Mouse (Mus musculus): ENCODE data around the gene Hnrnpk.
"Not testable (repeated sequence)": the region's sequence is repeated elsewhere in the genome, so short reads cannot be mapped to it uniquely, and the experiment has no call there.

Gene Hnrnpk

DNA sequence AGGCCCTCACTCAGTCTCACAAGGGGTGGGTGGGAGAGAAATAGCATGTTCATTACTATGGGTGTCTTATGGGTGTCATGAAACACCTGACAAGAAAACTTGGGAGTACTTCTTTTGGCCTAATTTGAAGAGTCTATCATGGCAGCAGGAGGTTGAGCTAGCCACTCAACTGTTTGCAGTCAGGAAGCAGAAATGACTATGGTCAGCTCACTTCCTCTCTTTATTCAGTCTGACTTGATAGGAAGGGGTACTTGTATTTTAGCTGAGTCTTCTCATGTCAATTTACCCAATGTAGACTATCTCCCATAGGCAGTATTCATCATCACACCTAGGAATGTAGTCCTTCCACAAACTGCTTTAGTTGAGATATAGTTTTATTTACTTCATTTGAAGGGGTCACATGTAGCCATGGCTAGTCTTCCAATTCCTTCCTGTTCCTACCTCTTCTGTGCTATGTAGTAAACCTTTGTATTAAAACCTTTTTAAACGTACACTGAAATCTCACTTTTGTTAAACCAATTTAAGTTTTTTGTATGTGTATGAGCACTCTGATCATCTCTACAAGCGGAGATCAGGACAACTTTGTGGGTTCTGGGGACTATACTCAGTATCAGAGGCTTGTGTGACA lies 13.7 kb downstream of the Hnrnpk start:
- no peak for DNase-seq (ENCODE audit: low read depth)

DNA sequence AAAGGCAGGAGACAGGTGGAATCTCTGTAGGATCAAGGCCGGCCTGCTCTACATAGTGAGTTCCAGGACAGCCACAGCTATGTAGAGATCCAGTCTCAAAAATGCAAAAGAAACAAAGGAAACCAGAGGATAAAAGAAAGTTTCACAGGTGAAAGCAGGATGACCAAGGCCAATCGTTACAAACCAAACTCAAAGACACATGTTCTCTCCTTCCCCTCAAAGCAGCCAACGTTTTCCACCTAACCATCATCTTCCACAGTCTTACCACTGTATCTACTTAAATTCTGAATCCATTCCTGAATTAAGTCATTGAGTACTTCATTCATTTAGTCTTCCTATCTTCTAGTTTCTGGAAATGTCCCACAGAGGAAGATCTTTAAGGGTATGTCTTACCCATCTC lies 14.8 kb downstream of the Hnrnpk start:
- DNase-seq (ENCODE audit: low read depth) = no peak

DNA sequence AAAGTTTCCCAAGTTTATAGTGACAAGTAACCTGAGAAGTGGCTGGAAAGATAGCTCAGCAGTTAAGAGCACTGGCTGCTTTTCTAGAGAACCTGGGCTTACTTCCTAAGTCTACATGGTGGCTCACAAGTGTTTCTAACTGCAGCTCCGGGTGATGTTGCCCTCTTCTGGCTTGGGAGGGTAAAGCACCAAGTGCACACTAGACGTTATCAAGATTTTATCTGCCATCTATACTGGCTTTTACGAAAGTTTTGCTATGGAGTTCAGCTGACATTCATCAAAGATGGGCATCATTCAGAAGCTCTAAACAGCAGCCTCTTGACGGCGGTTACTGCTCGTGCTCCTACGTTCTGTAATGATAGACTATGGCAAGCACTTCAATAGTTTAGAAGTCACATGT lies 15.2 kb downstream of the Hnrnpk start:
- DNase-seq (ENCODE audit: low read depth) = peak; percentile 50

DNA sequence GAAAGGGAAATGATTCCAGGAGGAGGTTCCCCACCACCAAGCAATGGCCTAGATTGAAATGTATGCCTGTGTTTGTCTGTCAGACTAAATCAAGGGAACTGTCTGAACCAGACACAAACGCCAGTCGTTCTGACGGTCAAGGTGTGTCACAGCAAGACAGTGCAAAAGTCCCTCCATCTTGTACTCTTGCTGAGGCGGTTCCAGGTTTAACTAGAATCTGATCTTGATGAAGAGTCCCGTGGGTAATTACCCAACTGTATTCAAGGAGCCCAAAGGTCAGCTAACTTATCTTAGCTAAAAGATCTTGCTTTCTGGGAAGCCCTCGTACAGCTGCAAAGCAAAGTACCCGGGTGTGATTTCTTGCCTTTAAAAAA lies 17.6 kb downstream of the Hnrnpk start:
- no peak for DNase-seq (ENCODE audit: low read depth)

DNA sequence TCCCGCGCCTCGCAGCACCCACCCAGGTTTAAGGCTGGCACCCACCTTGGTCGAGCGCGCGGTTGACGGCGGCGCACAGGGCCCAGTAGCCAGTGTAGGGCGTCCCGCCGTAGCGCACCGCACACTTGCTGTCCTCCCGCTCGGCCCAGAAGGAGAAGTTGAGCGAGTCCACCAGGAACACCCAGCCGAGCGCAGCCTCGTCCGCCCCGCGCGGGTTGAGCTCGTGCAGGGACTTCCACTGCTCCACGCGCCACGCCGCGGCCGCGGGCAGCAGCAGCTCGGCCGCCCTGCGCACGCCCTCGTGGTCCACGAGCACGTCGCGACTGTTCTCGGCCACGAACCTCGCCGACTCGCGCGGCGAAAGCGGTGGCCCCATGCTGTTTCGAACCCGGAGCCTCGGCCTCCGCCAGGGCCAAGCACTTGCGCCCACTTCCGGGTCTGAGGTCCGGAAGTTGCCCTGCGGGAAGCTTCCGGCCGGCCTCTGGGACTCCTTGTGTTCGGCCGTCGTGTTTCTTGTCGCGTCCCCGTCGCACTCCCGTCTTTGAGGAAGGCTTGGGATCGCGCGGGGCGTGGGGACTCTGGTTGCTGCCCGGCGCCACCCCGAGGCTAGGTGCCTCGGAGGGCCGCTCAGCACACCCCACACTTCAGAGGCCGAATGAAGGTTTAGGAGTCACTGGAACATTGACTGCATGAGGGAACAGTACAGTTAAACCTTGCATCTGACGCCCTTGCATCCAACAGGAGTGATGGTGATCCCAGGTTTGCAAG lies 18.2 kb downstream of the Hnrnpk start, which contains the start of gene 2210016F16Rik:
2210016F16Rik (minus strand) TSS at position 447 of the 768 bp plus-strand sequence.
- DNase-seq (ENCODE audit: low read depth) = no peak

DNA sequence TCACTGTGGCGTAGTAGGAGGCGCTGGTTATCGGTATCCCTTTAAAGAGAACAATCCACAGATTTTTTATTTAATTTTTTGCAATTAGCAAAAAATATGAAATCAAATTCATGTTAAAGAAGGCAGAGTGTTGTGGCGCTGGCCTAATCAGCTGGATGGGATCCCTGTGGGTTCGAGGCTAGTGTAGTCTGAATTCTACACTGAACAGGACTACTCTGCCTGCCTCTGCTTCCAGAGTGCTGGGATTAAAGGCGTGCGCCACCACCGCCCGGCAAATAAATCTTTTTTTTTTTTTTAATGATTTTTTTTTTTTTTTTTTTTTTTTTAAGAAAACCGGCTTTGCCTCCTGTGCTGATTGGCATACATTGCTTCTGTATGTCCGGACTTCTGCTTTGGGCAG lies 18.8 kb downstream of the Hnrnpk start:
- DNase-seq (ENCODE audit: low read depth) = no peak

DNA sequence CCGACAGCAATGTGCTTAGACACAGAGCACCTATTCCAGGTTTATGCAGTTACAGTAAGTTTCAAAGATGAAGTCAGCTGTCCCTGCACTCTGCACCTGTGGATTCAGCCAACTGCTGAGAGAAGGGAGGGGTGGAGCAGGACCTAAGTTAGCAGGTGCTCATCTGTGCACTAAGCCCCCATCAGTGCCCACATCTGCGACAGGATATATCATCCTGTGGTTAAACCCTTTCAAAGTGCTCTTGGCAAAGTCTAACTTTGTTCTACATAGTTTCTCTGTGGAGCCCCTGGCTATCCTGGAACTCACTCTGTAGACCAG lies 30.0 kb downstream of the Hnrnpk start:
- DNase-seq (ENCODE audit: low read depth) = no peak

DNA sequence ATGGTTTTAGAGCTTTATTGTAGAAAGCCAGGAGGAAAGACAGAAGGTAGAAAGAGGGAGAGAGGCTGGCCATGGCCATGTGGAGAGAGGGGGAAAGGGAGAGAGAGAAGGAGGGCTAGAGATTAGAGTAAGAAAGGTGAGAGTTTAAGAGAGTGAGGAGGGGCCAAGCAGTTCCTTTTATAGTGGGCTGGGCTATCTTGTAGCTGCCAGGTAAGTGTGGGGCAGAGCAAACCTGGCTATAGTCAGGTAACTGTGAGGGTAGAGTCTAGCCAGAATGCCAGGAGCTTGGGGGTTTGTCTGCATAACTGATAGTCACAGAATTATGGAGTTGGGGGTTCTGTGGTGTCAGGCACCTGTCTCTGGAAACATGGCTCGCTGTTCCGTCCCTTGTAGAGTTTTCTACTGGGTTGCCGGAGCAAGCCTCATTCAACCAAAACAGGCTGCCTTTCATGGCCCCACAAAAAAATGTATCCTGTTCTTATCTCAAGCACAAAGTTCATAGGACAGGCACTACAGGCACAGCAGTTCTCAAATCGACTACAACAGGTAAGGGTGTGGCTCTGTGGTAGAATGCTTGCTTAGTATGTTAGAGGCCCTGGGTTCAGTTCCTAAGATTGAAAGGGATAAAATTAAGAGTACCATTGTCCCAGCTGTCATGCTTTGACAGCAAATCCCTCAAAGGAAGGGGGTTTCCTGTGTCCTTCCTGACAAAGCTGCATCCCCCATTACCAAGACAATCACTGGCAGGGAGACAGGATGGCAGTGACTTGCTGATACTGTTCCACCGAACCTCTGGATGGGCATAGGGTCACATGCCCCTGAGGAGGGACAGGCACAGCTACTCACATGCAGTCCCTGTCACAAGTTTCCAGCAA lies 30.6 kb downstream of the Hnrnpk start:
- DNase-seq (ENCODE audit: low read depth) = no peak

DNA sequence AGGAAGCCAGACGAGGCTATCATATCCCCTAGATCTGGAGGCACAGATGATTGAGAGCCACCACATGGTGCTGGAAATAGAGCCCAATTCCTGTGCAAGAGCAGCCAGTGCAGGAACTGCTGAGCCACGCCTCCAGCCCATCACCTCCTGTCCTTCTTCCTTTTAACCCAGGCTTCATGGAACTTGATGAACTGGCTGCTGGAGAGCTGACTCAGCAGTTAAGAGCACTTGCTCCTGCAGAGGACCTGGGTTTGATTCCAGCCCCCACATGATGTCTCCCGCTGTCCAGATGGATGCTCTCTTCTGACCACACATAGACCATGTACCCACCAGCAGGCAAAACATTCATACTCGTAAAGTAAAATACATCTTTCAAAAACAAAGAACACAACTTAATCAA lies 34.3 kb downstream of the Hnrnpk start:
- DNase-seq (ENCODE audit: low read depth) = no peak

DNA sequence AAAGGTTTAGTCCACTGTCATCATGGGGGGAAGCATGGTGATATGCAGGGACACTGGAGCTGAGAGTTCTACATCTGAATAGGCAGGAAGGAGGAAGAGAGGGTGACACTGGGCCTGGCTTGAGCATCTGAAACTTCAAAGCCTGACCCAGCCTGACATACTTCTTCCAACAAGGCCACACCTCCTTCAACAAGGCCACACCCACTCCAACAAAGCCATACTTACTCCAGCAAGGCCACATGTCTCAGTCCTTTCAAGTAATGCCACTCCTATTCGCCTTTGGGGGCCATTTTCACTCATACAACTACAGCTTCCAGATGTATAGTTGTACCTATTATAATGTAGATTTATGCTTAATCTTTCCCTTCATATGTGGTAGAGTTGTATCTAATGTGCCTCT lies 35.5 kb downstream of the Hnrnpk start:
- no peak for DNase-seq (ENCODE audit: low read depth)

DNA sequence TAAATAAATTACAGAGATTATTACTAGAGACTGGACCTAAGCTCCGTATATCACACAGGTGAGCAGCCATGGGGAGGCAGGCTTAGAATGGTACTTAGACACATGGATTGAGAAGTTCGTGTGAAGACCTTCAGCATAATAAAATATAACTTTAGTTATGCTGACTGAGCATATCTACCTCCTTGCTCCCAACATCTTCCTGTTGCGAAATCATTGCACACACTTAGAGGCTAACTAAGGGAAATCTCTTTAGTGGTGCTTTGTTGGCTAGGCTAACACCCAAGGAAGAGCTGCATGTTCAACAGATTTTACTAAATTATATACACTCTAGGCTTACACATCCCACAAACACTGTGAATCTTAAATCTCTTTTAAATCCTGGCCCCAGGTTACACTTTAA lies 36.8 kb downstream of the Hnrnpk start:
- DNase-seq (ENCODE audit: low read depth) = no peak

DNA sequence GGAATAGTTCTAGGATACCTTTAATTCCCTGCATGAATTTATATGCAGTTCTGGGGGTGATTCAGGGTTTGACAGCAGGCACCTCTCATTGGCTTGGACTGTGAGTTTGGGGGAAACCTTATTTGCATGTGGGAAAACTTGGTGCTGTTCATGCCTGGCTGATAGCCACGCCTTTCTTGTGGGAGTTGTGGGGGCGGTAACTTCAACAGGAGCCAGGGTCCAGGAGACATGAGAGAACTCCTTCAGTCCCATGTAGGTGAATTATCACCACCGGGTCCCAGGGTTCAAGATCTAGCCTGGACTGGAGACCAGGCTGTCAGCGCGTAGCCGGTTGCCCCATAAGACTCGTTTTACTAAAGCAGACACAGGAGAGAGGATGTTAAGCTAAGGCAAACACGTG lies 38.0 kb downstream of the Hnrnpk start:
- DNase-seq (ENCODE audit: low read depth) = not testable (repeated sequence)

DNA sequence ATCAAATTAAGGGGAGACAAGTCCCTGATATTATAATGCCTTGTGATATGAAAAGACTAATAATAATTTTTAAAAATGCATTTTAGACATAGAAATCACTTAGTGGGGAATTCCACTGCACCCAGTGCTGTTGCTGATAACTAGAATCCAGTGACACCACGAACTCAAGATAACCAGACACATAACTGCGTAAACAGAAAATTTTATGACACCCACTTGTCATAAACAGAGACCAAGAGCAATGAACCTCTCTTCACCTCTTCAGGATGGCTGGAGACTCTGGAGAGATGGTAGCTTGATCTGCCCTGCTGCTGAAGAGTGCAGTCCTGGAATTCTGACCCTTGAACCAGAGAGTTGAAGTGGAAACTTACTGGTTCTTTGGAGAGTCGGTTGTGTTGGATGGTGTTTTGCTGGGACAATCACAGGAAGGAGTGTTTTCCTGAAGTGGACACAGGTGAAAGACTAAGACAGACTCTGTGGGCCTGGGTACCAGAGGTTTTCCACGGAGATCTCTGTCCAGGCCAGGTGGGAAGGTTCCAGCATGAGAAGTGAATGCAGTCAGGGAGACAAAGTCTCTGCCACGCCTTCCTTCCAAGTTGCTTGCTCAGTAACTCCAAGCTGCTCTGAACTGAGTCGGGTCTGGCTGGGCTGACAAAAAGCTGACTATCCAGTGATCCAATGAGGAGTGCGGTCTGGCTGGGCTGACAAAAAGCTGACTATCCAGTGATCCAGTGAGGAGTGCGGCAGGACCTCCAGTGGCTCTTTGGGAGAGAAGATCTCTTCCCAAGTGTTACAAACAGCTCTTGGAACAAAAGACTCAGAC lies 38.6 kb downstream of the Hnrnpk start:
- DNase-seq (ENCODE audit: low read depth) = no peak

DNA sequence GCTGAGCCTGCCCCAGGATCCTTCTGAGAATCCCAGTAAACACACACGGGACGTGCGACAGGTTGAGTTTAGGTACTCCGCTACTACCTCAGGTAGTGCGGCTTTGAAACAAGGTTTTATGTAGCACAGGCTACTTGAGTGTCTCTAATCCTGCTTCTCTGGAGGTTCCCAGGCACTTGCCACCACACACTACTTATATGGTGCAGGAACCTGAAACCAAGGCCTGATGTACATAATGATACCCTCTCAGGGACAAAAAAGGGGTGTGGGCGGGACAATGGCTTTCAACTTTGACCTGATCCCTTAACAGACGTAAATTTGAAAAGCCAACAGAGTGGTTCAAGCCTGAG lies 43.9 kb downstream of the Hnrnpk start:
- DNase-seq (ENCODE audit: low read depth) = no peak

DNA sequence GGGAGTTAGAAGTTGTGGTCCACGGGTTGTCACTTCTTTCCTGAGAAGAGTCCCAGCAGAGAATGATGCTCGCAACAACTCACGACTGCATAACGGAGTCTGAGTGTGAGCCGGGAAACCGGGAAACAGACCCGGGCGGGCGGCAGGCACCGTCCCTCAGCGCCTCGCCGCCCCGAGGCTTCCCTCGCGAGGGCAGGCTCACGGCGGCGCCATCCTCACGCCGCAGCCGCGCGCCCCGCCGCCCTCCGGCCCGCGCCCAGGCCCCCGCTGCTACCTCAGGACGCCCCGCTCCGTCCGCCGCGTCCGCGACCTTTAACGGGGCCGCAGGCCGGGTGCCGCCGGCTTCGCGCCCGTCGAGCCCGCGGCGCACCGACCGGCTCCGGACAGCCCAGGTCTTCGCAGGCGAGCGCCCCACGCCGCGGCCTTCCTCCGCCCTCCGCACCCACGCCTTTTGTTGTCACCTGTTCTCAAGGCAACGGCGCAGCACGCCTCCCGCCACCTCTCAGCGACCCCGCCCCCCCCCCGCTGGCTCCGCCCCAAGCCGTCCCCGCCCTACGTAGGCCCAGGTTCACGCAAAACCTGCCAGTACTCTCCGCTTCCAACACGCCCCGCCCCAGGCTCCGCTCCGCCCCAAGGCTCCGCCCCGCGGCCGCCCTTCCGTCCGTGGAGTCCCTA lies 44.4 kb downstream of the Hnrnpk start, which contains the start of gene Kif27:
Kif27 (minus strand) TSS at position 494 of the 675 bp plus-strand sequence.
- peak; percentile 38 for DNase-seq (ENCODE audit: low read depth)

DNA sequence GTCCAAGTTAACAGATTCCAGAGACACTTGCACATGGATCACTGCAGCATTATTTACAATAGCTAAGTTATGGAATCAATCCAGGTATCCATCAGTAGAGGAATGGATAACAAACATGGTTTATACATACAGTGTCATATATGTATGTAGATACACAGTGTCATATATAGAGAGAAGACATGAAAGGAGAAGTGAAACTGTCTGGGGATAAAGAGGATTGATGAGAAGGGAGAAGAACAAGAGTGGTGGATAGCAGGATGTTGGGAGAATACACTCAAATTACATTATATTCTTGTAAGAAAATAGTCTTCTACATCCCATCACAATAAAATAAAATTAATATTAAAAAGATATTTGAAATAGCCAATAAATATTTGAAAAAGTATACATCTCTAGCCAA lies 50.1 kb downstream of the Hnrnpk start:
- DNase-seq (ENCODE audit: low read depth) = no peak

DNA sequence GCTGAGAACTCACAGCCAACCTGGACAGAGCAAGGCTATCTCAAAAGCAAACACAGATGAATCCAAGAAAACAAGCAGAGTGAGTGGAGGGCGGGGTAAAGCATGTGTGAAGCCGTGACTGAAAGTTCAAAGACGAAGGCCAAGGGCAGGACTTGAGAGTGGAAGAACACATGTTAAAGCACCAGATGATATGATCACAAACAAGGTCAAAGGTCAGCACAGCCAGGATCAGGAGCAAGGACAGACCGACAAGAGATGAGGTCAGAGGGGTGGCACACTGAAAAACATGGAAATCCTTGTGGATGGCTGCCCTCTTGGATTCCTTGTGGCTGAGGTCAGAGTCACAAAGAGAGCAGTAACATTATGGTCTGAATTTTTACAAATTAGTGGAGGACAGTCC lies 52.5 kb downstream of the Hnrnpk start:
- no peak for DNase-seq (ENCODE audit: low read depth)

DNA sequence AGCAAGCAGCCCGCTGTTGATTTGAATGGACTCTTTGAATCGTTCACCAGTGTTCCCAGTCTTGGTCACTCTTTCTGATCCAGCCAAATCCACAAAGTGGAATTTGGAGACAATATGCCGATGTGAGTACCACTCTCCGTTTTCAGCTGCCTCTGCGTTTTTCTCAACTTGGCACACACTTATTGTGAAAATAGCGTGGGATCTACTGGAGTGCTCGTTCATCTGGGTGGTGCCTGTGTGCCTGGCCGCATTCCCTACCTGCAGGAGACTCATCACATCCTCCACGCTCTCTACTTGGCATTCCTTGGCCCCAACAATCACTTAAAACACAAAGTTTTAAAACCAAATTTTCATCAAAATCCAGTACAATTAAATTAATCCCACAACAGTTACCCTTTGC lies 58.6 kb downstream of the Hnrnpk start:
- DNase-seq (ENCODE audit: low read depth) = no peak
